Mouse (Mus musculus): ENCODE data around the gene Dcdc2b. TPM values are rescaled to one million over a fixed set of nuclear protein-coding genes. Genes with fewer than 3 reads are reported as not detected.

Dcdc2b gene
- polyA plus RNA-seq, 1 experiment from 2014 or later: 0.47 TPM

GRCm38 (mm10) chr4:129568366-129568765 is 45.7 kb downstream of the Dcdc2b start:
- POLR2A ChIA-PET: no interaction called here

GRCm38 (mm10) chr4:129565139-129565538 is 48.9 kb downstream of the Dcdc2b start:
- ATAC-seq (no peak), DNase-seq (ENCODE audit: low read depth, low spot score) (no peak)
- CTCF ChIA-PET: no interaction called here
- TF ChIP-seq CTCF (IDR thresholded peaks at IDR 0.05): no peak
- no peaks in the 10 kb centered on the region for H3K27me3 ChIP-seq
- in situ Hi-C loops (cut with MboI; ENCODE audit: low pct_unique_long_range_greater_than_20kb): no loop called here
- POLR2A ChIA-PET: no interaction called here

More at GRCm38 (mm10) chr4:129568366-129568765, 45.7 kb downstream of the Dcdc2b start:
- TF ChIP-seq CTCF (IDR thresholded peaks at IDR 0.05): no peak
- DNase-seq (ENCODE audit: low read depth, low spot score) (no peak), ATAC-seq (no peak)
- H3K27me3 ChIP-seq: no peaks in the 10 kb centered on the region
- in situ Hi-C loops (cut with MboI; ENCODE audit: low pct_unique_long_range_greater_than_20kb): no loop called here
- CTCF ChIA-PET: no interaction called here

GRCm38 (mm10) chr4:129563718-129564117 is 50.3 kb downstream of the Dcdc2b start:
- in situ Hi-C loops (cut with MboI; ENCODE audit: low pct_unique_long_range_greater_than_20kb): no loop called here
- no peak for ATAC-seq
- no peaks in the 10 kb centered on the region for H3K27me3 ChIP-seq
- ChIA-PET POLR2A (no interaction called here), CTCF (no interaction called here)
- no peak for TF ChIP-seq CTCF (IDR thresholded peaks at IDR 0.05)
- DNase-seq (ENCODE audit: low read depth, low spot score): no peak

GRCm38 (mm10) chr4:129561184-129561583 is 52.9 kb downstream of the Dcdc2b start:
- no peaks in the 10 kb centered on the region for H3K27me3 ChIP-seq
- no peak for TF ChIP-seq CTCF (IDR thresholded peaks at IDR 0.05)
- CTCF ChIA-PET: no interaction called here
- DNase-seq (ENCODE audit: low read depth, low spot score) (no peak), ATAC-seq (no peak)
- in situ Hi-C loops (cut with MboI; ENCODE audit: low pct_unique_long_range_greater_than_20kb): no loop called here
- POLR2A ChIA-PET: no interaction called here

Other genes starting within 250 kb of the Dcdc2b start
- 3.3 TPM for gene Zbtb8a, start 236.1 kb downstream of the Dcdc2b start, polyA plus RNA-seq (2021)
- 0.17 TPM for gene Zbtb8b, start 173.4 kb downstream of the Dcdc2b start, polyA plus RNA-seq (2021)
- 40.4 TPM for gene Bsdc1, start 152.7 kb downstream of the Dcdc2b start, polyA plus RNA-seq (2021)
- gene Tssk3, start 123.2 kb downstream of the Dcdc2b start, polyA plus RNA-seq (2021): not detected
- not detected for gene Fam229a, start 123.1 kb downstream of the Dcdc2b start, polyA plus RNA-seq (2021)
- gene Marcksl1, start 100.7 kb downstream of the Dcdc2b start, polyA plus RNA-seq (2021): 115 TPM
- gene Hdac1, start 71.5 kb downstream of the Dcdc2b start, polyA plus RNA-seq (2021): 59.7 TPM
- gene Lck, start 40.6 kb downstream of the Dcdc2b start, polyA plus RNA-seq (2021): 0.12 TPM
- not detected for gene Fam167b, start 35.7 kb downstream of the Dcdc2b start, polyA plus RNA-seq (2021)
- 139 TPM for gene Eif3i, start 13.6 kb downstream of the Dcdc2b start, polyA plus RNA-seq (2021)
- 79.8 TPM for gene Tmem234, start 13.6 kb downstream of the Dcdc2b start, polyA plus RNA-seq (2021)
- gene Iqcc, start 4.8 kb upstream of the Dcdc2b start, polyA plus RNA-seq (2021): 13.3 TPM
- 18.1 TPM for gene Ccdc28b, start 9.7 kb upstream of the Dcdc2b start, polyA plus RNA-seq (2021)
- 51.2 TPM for gene Txlna, start 26.8 kb upstream of the Dcdc2b start, polyA plus RNA-seq (2021)
- 43.9 TPM for gene Kpna6, start 58.5 kb upstream of the Dcdc2b start, polyA plus RNA-seq (2021)
- 7.8 TPM for gene Tmem39b, start 82.6 kb upstream of the Dcdc2b start, polyA plus RNA-seq (2021)
- 95.2 TPM for gene Khdrbs1, start 128.0 kb upstream of the Dcdc2b start, polyA plus RNA-seq (2021)
- 92.4 TPM for gene Ptp4a2, start 197.0 kb upstream of the Dcdc2b start, polyA plus RNA-seq (2021)

Measured in Patski (cell line).